Mouse (Mus musculus) brown adipose tissue, adult 24 weeks (tissue): ENCODE data around the gene Anxa5. TPM values are rescaled to one million over a fixed set of nuclear protein-coding genes. Genes with fewer than 3 reads are reported as not detected.

Experiments used
- H3K27ac ChIP-seq: fragments of 200-500 bp; replicated peaks from 2 replicates; pipeline ENCODE4 v1.5.1; 2012; ENCODE audit warnings: low read depth, mild to moderate bottlenecking, low read length
- H3K4me1 ChIP-seq: fragments of 200-500 bp; 2 replicates; pipeline ENCODE4 v1.6.1; 2012; ENCODE audit warnings: low read length, mixed read lengths; ENCODE audit not compliant: control insufficient read depth, insufficient read depth, insufficient read length
- H3K4me3 ChIP-seq: fragments of 200-500 bp; 2 replicates; pipeline ENCODE4 v1.5.1; 2012; ENCODE audit warnings: low read depth, mild to moderate bottlenecking, low read length, moderate library complexity; ENCODE audit not compliant: insufficient read depth
- polyA plus RNA-seq: library from polyadenylated mRNA; stranded (reverse); fragments of >200 nt; gene quantifications from 2 replicates; pipeline ENCODE4 v1.2.4, GENCODE M21; 2012; ENCODE audit not compliant: missing spikeins, insufficient read depth, insufficient read length

Anxa5 gene
- polyA plus RNA-seq, 1 experiment = 597 TPM

DNA sequence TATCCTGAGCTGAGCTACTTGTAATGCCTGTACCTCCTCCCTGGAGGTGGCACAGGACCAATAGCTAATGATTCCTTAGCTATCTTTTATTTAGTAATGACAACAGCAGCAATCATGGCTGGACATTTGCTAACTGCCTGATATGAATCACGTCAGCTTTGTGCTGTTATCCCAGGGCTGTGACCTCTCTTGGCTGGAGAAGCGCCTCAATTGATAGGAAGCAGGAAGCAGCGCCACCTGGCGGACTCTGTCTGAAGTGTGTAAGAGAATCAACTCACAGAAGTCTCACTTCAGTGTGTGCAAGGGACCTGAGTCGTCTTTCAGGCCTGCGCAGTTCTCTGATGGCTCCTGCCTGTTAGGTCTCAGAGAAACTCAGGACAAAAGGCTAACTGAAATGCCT, 19.7 kb upstream of the Anxa5 start:
- Histone ChIP-seq H3K4me1 (no peaks in the 10 kb centered on the region), H3K27ac (peak overlapping the region; percentile 77), H3K4me3 (peak overlapping the region; percentile 44)

DNA sequence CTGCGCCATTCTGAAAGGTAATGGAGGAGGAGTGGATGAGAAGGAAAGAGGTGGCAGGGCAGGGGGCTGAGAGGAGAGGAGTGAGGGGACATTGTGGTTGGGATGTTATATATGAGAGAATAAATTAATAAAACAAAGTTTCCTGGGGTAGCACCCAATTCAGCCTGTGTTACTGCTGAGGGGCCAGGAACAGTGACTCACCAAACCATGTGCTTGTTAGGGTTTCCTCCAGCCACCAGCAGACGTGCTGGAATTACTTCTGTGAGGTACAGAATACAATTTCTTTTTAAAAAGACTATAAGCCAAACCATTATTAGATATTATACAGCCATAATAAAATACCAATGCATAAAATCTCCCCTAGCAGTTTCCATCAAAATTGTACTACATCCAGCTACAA, 18.9 kb upstream of the Anxa5 start:
- no peak overlapping the region for H3K27ac ChIP-seq
- no peaks in the 10 kb centered on the region for H3K4me1 ChIP-seq
- no peak overlapping the region for H3K4me3 ChIP-seq

DNA sequence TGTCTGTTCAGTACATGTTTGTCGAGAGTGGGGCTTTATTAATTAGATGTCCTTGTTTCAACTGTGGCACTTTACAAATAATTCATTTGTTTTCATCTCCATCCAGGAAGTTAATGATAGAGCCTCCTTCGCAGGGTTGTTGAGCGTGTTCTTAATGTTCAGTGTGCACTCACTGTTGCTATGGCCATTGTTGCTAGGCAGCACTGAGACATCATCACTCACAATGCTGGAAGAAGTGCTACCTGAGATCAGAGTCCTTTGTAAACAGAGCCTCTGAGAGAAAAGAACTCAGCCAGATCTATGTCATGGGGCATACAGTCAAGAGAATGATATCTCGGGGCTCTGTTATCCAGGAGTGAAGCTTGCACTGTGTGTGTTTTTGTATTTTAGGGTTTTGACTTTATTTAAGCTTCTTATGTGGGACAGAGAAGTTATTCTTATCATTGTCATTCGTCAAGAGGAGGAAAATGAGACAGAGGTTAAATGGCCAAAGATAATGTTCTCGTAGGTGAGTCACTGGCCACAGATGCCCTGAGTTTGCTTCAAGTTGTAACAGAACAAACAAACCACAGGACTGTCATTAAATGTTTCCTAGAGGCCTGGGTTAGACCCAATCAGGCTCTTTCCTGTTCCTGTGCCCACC, 18.1 kb upstream of the Anxa5 start:
- no peak overlapping the region for H3K27ac ChIP-seq
- no peak overlapping the region for H3K4me3 ChIP-seq
- no peaks in the 10 kb centered on the region for H3K4me1 ChIP-seq

DNA sequence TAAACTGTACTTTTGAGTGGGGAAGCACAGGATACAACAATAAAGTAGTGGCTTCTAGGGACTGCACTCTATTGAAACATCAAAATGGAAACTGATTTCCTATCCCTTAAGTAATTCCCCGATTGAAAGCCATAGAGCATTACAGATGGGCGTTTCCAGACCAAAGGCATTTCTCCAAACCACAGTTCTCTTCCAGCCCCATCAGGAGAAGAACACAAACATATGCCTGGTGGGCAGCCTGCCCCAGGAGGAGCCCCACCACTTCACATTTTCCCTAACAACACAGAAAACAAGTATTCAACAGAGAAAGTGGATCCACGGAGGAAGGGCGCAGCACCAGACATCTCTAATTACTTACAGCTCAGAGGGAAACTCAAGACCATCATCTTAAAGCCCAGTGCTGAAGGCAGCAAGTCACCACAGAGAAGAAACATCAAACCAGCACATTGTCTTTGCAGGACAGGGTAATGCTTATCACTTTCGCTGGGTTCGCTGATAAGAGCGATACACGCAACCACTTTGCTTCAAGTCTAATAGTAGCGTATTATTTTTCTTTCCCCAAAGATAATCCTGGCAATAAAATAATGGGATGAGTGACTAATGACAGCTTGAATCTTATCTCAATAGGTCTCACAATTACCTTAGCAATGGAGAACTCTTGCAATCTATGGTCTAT, 17.2 kb upstream of the Anxa5 start:
- Histone ChIP-seq H3K4me3 (no peak overlapping the region), H3K27ac (no peak overlapping the region), H3K4me1 (no peaks in the 10 kb centered on the region)

DNA sequence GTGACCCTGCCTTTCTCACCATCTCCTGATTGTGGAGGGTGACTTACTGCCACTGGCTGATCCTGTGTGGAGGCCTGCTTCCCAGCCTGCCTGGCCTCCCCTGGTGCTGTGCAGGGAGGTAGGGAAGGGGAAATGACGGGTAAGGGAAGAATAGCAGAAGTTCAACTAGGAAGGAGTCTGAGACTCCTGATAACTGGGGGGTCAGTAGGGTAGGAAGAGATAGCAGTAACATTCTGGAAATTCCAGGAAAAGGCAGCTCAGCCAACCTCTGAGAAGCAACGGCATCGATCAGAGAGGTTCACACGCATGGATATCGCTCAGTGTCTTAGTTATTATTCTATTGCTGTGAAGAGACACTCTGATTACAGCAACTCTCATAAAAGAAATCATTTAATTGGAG, 15.8 kb upstream of the Anxa5 start:
- no peak overlapping the region for H3K4me3 ChIP-seq
- H3K27ac ChIP-seq = no peak overlapping the region
- no peaks in the 10 kb centered on the region for H3K4me1 ChIP-seq

DNA sequence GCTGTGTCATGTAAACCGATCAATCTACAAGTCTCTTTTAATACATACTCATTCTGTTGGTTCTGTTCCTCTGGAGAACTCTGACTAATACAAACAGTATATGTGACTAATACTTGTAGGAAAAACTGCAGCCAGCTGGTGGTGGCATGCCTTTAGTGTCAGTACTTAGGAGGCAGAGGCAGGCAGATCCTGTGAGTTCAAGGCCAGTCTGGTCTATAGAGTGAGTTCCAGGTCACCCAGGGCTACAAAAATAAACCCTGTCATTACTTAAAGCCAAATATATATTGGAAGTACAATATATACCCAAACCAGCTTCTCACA, 13.9 kb upstream of the Anxa5 start:
- no peaks in the 10 kb centered on the region for H3K4me1 ChIP-seq
- no peak overlapping the region for H3K27ac ChIP-seq
- no peak overlapping the region for H3K4me3 ChIP-seq

DNA sequence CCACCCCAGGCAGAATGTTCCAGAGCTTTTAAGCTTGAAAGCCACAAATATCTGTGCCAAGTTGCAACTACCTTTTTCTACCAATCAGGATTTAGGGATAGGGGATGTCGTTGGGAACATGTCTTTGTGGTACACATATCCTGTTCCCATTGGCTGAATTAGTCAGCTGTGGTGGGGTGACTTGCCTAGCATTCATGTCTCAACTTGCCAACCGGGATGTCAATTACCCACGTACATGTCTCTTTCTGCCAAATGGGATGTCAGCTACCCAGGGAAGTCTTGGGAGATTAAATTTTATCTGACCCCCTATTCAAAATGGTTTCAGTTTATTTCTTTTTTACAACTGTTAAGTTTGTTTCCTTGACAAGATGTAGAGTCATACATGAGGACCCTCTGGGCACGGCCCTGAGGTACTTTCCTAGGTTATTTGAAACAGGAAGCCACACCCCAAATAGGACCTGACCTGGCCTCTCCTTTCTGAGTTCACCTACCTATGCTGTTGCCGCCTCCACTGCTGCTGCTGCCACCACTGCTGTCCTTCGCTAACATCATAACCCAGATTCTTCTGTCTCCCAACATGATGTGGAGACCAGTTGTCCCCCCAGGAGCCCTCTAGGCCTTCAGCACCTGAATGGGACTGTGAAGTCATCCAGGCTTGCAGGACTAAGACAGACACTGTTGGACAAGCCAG, 13.3 kb upstream of the Anxa5 start:
- Histone ChIP-seq H3K4me1 (no peaks in the 10 kb centered on the region), H3K4me3 (no peak overlapping the region), H3K27ac (no peak overlapping the region)

DNA sequence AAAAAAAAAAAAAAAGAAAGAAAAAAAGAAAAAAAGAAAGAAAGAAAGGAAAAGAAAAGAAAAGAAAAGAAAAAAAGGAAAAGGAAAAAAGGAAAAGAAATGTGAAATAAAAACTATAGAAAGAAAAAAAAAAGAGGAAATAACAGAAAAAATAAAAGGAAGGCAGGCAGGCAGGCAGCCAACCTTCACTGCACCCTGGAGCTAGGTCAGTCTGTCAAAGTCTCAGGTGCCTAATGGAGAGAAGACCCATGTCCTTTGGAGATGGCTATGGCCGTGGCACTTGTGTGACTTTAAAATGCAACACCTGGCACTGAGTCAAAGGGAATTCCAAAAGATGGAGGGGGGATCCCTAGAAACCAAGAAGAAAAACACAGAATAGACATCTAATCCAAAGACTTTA, 12.7 kb upstream of the Anxa5 start:
- no peaks in the 10 kb centered on the region for H3K4me1 ChIP-seq
- no peak overlapping the region for H3K4me3 ChIP-seq
- no peak overlapping the region for H3K27ac ChIP-seq

DNA sequence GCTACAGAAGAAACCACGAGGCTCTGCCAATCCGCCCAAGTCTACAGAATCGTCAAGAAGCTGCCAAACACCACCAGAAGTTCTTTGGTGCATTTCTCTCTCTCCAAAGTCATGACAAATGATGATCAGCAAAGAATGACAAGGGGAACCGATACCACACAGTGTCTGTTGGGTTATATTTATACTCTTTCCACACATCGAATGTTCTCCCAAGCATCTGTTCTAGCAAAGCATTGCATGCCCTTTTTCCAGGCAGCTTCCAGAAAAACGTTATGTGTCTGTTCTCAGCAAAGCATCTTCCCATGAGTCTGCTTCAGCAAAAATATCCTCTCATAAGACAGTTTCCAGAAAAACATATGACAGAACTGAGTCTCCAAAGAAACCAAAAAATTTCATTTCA, 11.2 kb upstream of the Anxa5 start:
- Histone ChIP-seq H3K4me3 (no peak overlapping the region), H3K27ac (peak overlapping the region; percentile 50), H3K4me1 (0 out of 2 replicates have a peak, but pooled peaks cover 2% of the 10 kb centered on the region)

DNA sequence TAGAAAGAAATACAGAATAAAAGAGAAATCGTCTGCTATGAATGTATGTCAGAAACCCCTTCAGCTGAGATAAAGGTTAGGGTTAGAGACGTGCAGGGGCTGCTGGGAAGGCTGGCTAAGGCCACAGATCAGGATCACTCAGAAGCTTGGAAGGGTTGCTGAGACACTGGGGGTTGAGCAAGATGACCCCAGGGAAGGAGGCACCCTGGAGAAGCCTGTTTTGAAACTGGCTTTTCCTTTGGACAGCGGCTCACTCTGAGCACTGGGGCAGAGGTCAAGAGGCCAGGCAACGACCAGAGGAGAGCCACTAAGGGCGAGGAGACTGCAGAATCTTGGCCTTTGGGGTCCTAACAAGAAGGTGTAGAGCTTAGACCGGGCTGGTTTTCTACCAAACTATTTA, 10.5 kb upstream of the Anxa5 start:
- Histone ChIP-seq H3K4me3 (no peak overlapping the region), H3K4me1 (0 out of 2 replicates have a peak, but pooled peaks cover 2% of the 10 kb centered on the region), H3K27ac (peak overlapping the region; percentile 50)

DNA sequence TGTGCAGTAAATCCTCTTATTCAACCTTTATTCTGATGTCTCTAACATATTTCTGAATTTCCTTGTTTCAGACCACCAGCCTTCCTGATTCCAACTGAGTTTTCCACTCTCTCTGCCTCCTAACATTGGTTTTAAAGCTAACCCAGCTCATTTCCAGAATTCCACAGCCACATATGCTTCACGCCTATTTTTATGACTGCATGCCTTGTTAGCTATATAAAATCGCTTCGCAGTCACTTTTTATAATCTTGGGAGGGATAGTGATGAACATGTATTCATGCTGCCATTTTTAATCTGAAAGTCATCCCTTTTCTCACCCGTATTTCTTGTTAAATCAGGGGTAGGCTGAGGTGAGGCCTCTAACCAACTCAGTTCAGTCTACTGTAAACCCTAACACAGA, 8.6 kb upstream of the Anxa5 start:
- Histone ChIP-seq H3K4me3 (no peak overlapping the region), H3K27ac (0 out of 2 replicates have a peak overlapping the region, but pooled peaks have one; percentile 3), H3K4me1 (peaks cover 8% of the 10 kb centered on the region; the same call in 1 of the 2 replicates)

DNA sequence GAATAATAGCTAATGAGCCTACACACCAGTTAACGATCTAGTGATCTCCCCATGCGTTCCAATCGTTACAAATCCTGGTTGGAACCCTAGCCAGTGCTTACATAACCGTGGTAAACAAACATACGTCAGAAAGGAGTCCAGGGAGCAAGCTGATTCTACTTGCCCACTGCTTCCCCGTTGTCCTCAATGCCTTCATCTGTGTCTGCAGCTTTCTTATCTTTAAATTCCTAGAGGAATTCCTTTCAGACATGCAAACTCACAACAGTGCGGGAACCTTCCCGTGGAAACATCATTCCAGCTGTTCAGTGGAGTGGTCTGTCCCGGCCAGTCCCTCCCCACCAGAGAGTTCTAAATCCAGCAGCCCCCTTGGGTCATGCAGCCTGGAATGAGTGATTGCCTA, 7.2 kb upstream of the Anxa5 start:
- Histone ChIP-seq H3K27ac (peak overlapping the region; percentile 5; the same call in 1 of the 2 replicates), H3K4me1 (peaks cover 8% of the 10 kb centered on the region; the same call in 1 of the 2 replicates), H3K4me3 (no peak overlapping the region)

DNA sequence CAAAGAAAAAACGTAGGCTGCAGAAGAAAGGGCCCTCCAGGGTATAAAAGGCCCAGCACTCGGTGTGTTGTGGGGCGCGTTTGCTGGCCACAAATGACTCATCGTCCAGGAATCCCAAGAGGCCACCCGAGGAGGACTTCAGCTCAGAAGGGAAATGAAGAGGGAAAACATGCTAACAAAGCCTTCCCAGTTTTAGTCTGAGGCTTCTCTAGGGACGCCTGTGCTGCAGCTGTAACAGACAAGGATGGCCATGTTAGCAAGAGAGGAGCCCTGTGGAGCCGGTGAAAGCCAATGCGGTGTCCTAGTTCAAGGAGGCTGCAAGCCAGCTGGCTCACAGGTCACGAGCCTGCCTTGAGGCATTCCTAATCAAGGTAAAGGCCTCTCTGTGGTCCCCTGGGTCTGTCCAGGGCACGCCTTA, 6.1 kb upstream of the Anxa5 start:
- H3K4me3 ChIP-seq = no peak overlapping the region
- H3K4me1 ChIP-seq = peaks cover 8% of the 10 kb centered on the region; the same call in 1 of the 2 replicates

DNA sequence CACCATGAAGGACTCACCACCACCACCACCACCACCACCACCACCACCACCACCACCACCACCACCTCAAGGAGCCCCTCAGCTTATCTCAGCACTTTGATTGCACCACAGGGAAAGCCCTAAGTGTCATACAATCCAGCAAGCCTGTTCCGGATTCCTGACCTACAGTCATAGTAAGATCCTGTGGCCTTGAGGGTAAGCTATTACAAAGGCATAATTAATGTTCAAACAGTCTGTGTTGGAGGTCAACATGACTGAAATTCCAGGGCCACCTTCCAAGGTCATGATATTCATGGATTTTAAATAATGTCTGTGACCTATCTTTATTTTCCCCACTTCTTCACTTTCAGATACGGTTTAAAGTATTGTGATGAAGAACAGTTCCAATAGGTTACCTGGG, 4.8 kb upstream of the Anxa5 start:
- peak overlapping the region; percentile 73 for H3K27ac ChIP-seq
- H3K4me1 ChIP-seq = peaks cover 8% of the 10 kb centered on the region; the same call in 1 of the 2 replicates
- H3K4me3 ChIP-seq = no peak overlapping the region

More for the DNA sequence above, 6.1 kb upstream of the Anxa5 start:
- H3K27ac ChIP-seq = no peak overlapping the region

DNA sequence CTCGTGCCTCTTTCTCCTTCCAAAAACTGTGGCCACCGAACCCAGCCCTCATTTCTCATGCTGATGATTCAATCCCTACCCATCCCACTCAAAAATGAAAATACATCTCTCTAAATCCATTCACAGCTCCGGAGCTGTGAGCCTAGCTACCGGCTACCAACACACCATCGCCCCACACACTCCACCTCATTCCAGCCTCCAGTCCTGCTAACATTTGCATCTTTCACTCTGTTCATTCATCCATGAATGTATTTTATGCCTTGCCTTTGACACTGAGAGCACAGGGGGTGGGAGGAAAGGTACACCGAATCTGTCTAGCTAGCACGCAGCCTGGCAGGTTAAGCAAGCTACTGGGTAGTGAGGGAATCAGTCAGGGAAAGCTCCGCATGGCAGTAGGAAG, 3.1 kb upstream of the Anxa5 start:
- Histone ChIP-seq H3K27ac (no peak overlapping the region), H3K4me3 (no peak overlapping the region), H3K4me1 (peaks cover 11% of the 10 kb centered on the region)
